Mouse (Mus musculus) intestine, embryonic 15.5 days (tissue): ENCODE measurements at regions not wholly inside any gene's neighbourhood (a gene's known extent, or its start where the extent isn't known, plus 50 kb on each side); places are given as distances from the start of the nearest gene placed in this dataset.

Source experiments
- ATAC-seq: fragments of 200-750 bp; cut with Nextera tagmentation; 2 replicates; pipeline ENCODE4 v1.8.0; 2017; ENCODE audit warnings: moderate TSS enrichment, moderate library complexity
- H3K27ac ChIP-seq: fragments of 300-500 bp; sonication (generic); 2 replicates; pipeline ENCODE4 v1.5.1; 2015; ENCODE audit warnings: mild to moderate bottlenecking, inconsistent platforms
- H3K27me3 ChIP-seq: fragments of 300-500 bp; sonication (generic); replicated peaks from 2 replicates; pipeline ENCODE4 v1.6.1; 2015; ENCODE audit warnings: inconsistent platforms
- H3K36me3 ChIP-seq: fragments of 300-500 bp; sonication (generic); 2 replicates; pipeline ENCODE4 v1.6.1; 2015; ENCODE audit warnings: inconsistent platforms
- H3K4me1 ChIP-seq: fragments of 300-500 bp; sonication (generic); replicated peaks from 2 replicates; pipeline ENCODE4 v1.6.1; 2015; ENCODE audit warnings: inconsistent platforms
- H3K4me2 ChIP-seq: fragments of 300-500 bp; sonication (generic); replicated peaks from 2 replicates; pipeline ENCODE4 v1.6.1; 2015; ENCODE audit warnings: mild to moderate bottlenecking, inconsistent platforms
- H3K4me3 ChIP-seq: fragments of 300-500 bp; sonication (generic); replicated peaks from 2 replicates; pipeline ENCODE4 v1.5.1; 2015; ENCODE audit warnings: inconsistent platforms
- H3K9ac ChIP-seq: fragments of 300-500 bp; sonication (generic); 2 replicates; pipeline ENCODE4 v1.6.1; 2015; ENCODE audit warnings: inconsistent platforms
- H3K9me3 ChIP-seq: fragments of 300-500 bp; sonication (generic); 2 replicates; pipeline ENCODE4 v1.6.1; 2016; ENCODE audit warnings: inconsistent platforms
- WGBS: fragments of 180-500 bp; shearing (Covaris S2); methylation state at CpG from one replicate; pipeline ENCODE4 v1.1.7; 2015; 5-methylcytosine and 5-hydroxymethylcytosine counted together

- H3K4me3 ChIP-seq, result no peak overlapping the region
- no peaks in the 10 kb centered on the region for H3K4me1 ChIP-seq
- ATAC-seq, result peak; percentile 87
- no peaks in the 10 kb centered on the region for H3K9me3 ChIP-seq
- H3K36me3 ChIP-seq, result no peaks in the 10 kb centered on the region
- no peak overlapping the region for H3K27ac ChIP-seq
- no peak overlapping the region for H3K4me2 ChIP-seq
- H3K27me3 ChIP-seq, result no peaks in the 10 kb centered on the region
- 73% methylated on average over 10 of the region's 10 CpGs for WGBS
- no peak overlapping the region for H3K9ac ChIP-seq
Measured at GRCm38 (mm10) chr3:147444005-147444763, 592.0 kb downstream of the Ttll7 start.

- peak; percentile 77 for ATAC-seq
- 77% methylated on average over 5 of the region's 5 CpGs for WGBS
- no peaks in the 10 kb centered on the region for H3K9me3 ChIP-seq
- H3K4me1 ChIP-seq, result no peaks in the 10 kb centered on the region
- no peak overlapping the region for H3K4me2 ChIP-seq
- H3K27ac ChIP-seq, result no peak overlapping the region
- no peak overlapping the region for H3K4me3 ChIP-seq
- no peaks in the 10 kb centered on the region for H3K36me3 ChIP-seq
- no peak overlapping the region for H3K9ac ChIP-seq
- H3K27me3 ChIP-seq, result no peaks in the 10 kb centered on the region
Measured at GRCm38 (mm10) chr3:147445066-147445844, 593.1 kb downstream of the Ttll7 start.

- ATAC-seq, result no peak
- WGBS, result 85% methylated on average over 8 of the region's 8 CpGs
- Histone ChIP-seq H3K9me3 (no peaks in the 10 kb centered on the region), H3K4me1 (no peaks in the 10 kb centered on the region), H3K9ac (no peak overlapping the region), H3K27ac (no peak overlapping the region), H3K36me3 (no peaks in the 10 kb centered on the region), H3K4me2 (no peak overlapping the region), H3K4me3 (no peak overlapping the region), H3K27me3 (no peaks in the 10 kb centered on the region)
Measured at GRCm38 (mm10) chr3:147445884-147446283, 593.7 kb downstream of the Ttll7 start.

GRCm38 (mm10) chr3:147452176-147452575, 600.0 kb downstream of the Ttll7 start:
- no peaks in the 10 kb centered on the region for H3K27me3 ChIP-seq
- ATAC-seq, result no peak
- no peak overlapping the region for H3K4me2 ChIP-seq
- no peak overlapping the region for H3K4me3 ChIP-seq
- 46% methylated on average over 4 of the region's 4 CpGs for WGBS
- no peaks in the 10 kb centered on the region for H3K36me3 ChIP-seq
- no peaks in the 10 kb centered on the region for H3K9me3 ChIP-seq
- H3K9ac ChIP-seq, result no peak overlapping the region
- no peaks in the 10 kb centered on the region for H3K4me1 ChIP-seq
- no peak overlapping the region for H3K27ac ChIP-seq

- no peak overlapping the region for H3K27ac ChIP-seq
- H3K4me2 ChIP-seq, result no peak overlapping the region
- H3K4me3 ChIP-seq, result no peak overlapping the region
- no peaks in the 10 kb centered on the region for H3K36me3 ChIP-seq
- WGBS, result 82% methylated on average over 3 of the region's 3 CpGs
- H3K4me1 ChIP-seq, result no peaks in the 10 kb centered on the region
- H3K9ac ChIP-seq, result no peak overlapping the region
- no peaks in the 10 kb centered on the region for H3K27me3 ChIP-seq
- no peaks in the 10 kb centered on the region for H3K9me3 ChIP-seq
- no peak for ATAC-seq
Measured at GRCm38 (mm10) chr3:147455383-147455782, 603.2 kb downstream of the Ttll7 start.

- Histone ChIP-seq H3K4me3 (no peak overlapping the region), H3K4me1 (no peaks in the 10 kb centered on the region), H3K4me2 (no peak overlapping the region), H3K27ac (no peak overlapping the region), H3K36me3 (no peaks in the 10 kb centered on the region), H3K9me3 (no peaks in the 10 kb centered on the region), H3K9ac (no peak overlapping the region), H3K27me3 (no peaks in the 10 kb centered on the region)
- ATAC-seq, result no peak
- WGBS, result 88% methylated on average over 4 of the region's 4 CpGs
Measured at GRCm38 (mm10) chr3:147456294-147456693, 604.1 kb downstream of the Ttll7 start.

- Histone ChIP-seq H3K4me1 (no peaks in the 10 kb centered on the region), H3K4me2 (no peak overlapping the region), H3K27ac (no peak overlapping the region), H3K4me3 (no peak overlapping the region), H3K9ac (no peak overlapping the region), H3K9me3 (no peaks in the 10 kb centered on the region), H3K36me3 (no peaks in the 10 kb centered on the region), H3K27me3 (no peaks in the 10 kb centered on the region)
- WGBS, result 48% methylated on average over 4 of the region's 4 CpGs
- ATAC-seq, result no peak
Measured at GRCm38 (mm10) chr3:147458115-147458514, 605.9 kb downstream of the Ttll7 start.

GRCm38 (mm10) chr3:147479890-147480289, 627.7 kb downstream of the Ttll7 start:
- Histone ChIP-seq H3K9me3 (no peaks in the 10 kb centered on the region), H3K4me3 (no peak overlapping the region), H3K9ac (no peak overlapping the region), H3K36me3 (no peaks in the 10 kb centered on the region), H3K27ac (no peak overlapping the region), H3K27me3 (no peaks in the 10 kb centered on the region), H3K4me2 (no peak overlapping the region), H3K4me1 (no peaks in the 10 kb centered on the region)
- WGBS, result 93% methylated on average over 1 of the region's 1 CpGs
- ATAC-seq, result no peak
